Mouse (Mus musculus) megakaryocyte, adult 5-6 weeks (primary cell): ENCODE measurements around the gene Prmt8. TPM values are rescaled to one million over a fixed set of nuclear protein-coding genes. Genes with fewer than 3 reads are reported as not detected.

ENCODE experiments used
- ATAC-seq: 2 replicates; pipeline ENCODE4 v1.8.0; 2016; ENCODE audit warnings: mild to moderate bottlenecking, inconsistent platforms; ENCODE audit not compliant: poor library complexity, severe bottlenecking
- total RNA-seq, 2 experiments: library from RNA; stranded (forward) in 1 of 2; stranded (reverse) in 1 of 2; fragments of 153-499, 151-499 nt in 1 of 2; fragments of 221-1000, 200-1000 nt in 1 of 2; gene quantifications; 2 replicates each; pipeline versions ENCODE4 v1.2.3 to v1.2.4; 2015 to 2017

Prmt8 gene
- total RNA-seq, 2 experiments from 2014 or later = not detected

DNA sequence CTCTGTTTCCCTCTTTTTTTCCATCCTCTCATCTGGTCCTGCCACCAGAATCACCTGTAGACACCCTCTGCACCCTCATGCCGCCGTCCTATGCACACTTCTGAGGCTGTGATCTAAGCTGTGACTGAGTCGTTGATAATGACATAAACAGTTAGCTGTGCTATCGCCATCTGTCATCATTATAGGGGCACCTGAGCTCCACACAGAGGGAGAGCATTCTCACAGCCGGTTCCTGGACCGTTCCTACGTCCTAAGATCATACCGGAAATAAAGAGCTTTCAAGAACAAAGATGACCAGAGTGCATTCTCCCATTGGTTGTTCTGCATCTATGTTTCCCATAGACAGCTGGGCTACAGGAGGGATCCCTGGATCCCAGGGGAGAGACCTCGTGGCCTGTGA lies 28.6 kb downstream of the Prmt8 start:
- no peak for ATAC-seq

DNA sequence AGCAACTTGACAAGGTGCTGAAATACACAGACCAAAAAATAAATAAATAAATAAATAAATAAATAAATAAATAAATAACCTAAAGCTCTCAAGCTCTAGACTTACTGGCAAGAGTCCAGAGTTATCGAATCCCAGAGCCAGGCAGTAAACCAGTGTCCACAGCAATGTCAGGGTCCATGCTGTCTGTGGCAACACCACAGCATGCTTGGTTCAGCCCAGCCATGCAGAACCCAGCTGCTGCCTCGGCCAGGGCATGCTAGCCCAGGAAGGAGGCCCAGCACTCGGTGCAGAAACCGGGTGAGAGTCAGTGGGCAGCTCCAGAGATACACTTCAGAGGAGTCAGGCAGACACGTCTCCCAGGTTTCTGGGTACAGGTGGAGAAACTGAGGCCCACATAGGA lies 29.4 kb downstream of the Prmt8 start:
- ATAC-seq = no peak

- ATAC-seq = no peak
Observed at GRCm38 (mm10) chr6:127735130-127735981, 33.9 kb downstream of the Prmt8 start.

- ATAC-seq = no peak
Observed at GRCm38 (mm10) chr6:127723126-127723525, 46.1 kb downstream of the Prmt8 start.

- ATAC-seq = no peak
Observed at GRCm38 (mm10) chr6:127719875-127720274, 49.4 kb downstream of the Prmt8 start.

GRCm38 (mm10) chr6:127717239-127718137 lies 51.8 kb downstream of the Prmt8 start:
- no peak for ATAC-seq

DNA sequence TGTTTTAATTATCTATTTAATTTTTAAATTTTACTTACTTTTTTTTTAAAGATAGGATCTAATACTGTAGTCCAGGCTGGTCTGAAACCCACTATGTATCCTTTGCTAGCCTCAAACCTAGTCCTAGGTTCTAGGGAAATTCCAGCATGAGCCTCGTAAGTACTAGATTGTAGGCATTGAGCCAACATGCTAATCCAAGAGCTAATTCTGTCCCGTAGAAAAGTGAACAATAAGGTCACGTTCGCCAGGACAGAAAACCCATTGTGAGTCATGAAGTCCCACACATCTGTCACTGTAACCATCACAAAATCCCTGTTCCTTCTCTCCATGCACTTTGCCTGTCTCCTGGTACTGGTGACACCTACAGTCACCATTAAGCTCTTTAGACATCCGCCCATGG lies 53.8 kb downstream of the Prmt8 start:
- no peak for ATAC-seq

DNA sequence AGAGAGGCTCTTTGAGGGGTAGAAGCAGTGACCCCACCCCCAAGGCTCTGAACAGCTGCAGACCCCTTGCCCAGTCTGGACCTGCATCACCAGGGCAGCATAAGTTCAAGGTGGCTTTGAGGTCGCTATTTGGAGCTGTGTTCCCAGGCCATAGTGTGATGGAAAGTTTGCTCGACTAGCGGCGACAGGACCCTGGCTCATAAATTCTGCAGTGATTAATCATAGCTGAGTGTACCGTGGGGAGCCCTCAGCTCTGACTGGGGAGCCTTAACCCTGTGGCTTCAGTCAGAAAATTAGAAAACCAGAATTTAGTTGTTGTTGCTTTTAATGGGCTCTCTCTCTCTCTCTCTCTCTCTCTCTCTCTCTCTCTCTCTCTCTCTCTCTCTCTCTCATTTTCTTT lies 54.4 kb downstream of the Prmt8 start:
- no peak for ATAC-seq

DNA sequence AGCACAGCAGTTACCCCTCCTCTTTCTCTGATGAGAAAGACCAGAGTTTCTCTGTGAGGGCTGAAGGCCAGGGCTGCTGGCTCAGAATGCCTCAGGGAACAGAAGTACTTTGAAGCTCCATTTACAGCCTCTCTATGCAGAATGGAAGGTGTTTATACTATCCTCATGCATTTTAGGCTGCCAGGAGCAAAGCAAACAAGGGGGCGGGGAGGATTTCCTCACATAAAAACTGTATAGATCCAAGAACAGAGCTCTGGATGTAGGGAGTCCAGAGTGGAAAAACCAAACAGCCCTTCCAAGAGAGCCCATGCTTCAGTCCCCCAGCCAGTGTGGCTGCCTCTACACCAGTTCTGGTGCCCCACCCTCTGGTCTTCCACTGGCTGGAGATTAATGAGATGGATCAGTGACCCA lies 61.0 kb downstream of the Prmt8 start:
- no peak for ATAC-seq

GRCm38 (mm10) chr6:127701036-127701783 lies 68.1 kb downstream of the Prmt8 start:
- no peak for ATAC-seq

GRCm38 (mm10) chr6:127693681-127694080 lies 75.6 kb downstream of the Prmt8 start:
- ATAC-seq = no peak

DNA sequence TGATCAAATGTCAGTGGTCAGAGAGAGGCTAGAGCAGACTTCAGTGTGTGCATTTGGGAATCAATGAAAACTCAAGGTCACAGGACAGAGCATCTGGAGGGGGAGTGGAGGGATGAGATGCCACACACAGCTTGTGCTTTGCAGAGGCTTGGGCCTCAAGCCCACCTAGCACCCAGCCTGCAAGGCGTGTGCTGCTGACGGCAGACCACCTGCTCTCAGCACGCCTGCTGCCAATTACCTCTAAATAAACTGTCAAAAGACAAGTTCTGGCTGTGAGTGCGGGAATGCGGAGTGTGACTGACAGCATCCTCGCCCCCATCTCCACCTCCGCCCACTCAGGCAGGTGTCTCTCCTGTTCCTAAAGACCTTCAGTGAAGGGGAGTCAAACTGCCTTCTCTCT lies 77.0 kb downstream of the Prmt8 start:
- no peak for ATAC-seq

- ATAC-seq = no peak
Observed at GRCm38 (mm10) chr6:127687181-127687860, 82.0 kb downstream of the Prmt8 start.

DNA sequence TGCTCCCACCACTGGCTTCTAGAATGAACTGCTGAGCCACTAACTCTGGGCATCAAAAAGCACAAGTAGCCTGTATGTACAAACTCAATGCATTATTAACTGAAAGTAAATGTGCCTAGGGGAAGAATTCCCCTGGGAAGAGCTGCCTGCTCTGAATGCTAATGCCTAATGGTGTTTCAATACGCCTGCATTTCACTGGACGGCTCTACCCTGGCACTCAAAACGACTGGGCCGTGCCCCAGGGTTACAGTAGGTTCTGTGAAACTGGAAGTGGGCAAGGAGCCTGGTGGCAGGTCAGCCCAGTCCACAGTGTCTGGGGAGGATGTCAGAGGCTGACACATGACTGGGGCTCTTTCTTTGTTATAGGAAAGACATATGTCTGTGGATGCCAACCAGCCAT lies 84.3 kb downstream of the Prmt8 start:
- ATAC-seq = no peak

GRCm38 (mm10) chr6:127683561-127683960 lies 85.7 kb downstream of the Prmt8 start:
- no peak for ATAC-seq

DNA sequence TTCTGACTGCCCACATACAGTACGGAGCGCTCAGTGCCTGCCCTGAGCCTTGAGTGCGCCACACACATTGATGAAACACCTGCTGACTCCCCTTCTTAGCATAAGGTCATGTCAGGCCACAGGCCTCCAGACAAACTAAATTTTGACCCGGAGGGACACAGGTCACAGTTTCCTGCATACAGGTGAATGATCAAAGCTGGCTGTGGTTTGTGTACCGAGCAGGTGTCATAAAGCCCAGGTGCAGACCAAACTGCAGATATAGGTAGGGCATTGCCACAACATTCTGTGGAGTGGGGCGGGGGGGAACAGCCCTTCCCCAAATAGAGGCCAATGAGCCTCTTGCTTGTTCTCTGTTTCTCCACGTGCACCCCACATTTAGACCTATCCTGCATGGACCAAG lies 88.5 kb downstream of the Prmt8 start:
- ATAC-seq = no peak

DNA sequence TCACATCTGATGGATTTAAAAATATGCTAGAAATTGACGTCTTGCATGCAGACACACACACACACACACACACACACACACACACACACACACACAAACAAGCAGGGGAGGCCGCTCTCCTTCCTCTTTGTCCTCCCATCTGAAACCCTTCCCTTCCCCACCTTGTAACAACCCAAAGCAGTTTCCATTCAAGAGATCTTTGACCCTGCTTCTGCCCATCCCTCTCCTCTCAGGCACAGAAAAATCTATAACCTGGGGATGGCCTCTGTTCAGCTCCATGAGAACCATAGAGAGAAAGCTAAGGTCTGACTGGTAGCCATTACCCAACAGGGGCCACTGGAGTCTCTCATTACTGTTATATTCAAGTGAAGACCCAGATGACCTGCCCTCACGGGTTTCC lies 90.3 kb downstream of the Prmt8 start:
- no peak for ATAC-seq

- no peak for ATAC-seq
Observed at GRCm38 (mm10) chr6:127678320-127678719, 91.0 kb downstream of the Prmt8 start.

DNA sequence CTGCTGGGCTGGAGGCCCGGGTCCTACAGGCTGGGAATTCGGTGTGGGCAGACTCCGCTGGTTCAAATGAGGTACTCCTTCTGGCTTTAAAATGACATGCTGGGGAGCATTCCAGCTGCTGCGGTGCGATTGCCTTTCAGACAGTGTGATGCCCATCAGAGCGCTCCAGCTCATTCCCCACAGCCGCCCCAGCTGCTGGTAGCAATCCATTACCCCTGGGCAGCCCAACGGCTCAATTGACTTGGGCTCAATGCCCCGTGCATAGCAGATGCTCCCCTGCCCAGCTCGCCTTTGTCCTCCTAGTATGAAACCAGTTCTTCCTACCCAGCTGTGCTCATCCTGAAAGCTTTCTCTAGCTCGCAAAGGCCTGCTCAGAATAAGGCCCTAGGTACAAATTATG lies 92.4 kb downstream of the Prmt8 start:
- ATAC-seq = no peak

- no peak for ATAC-seq
Observed at GRCm38 (mm10) chr6:127672071-127672470, 97.2 kb downstream of the Prmt8 start.

DNA sequence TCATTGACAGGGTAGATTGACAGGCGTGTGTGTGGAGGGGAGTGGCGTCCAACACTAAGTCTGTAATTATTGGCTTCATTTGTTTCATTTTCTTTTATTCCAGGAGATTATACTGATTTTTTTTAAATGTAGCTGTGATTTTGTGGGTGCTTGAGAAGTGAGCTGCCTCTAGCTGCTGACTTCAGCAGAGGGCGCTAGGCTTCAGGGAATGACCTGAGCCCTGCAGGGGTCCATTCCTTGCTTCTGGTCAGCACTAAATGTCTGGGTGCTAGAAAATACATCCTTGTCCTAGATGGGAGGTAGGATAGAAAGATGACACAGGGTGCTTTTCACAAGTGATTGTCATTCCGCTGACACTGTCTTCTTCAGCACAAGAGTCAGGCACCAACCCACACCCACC lies 99.2 kb downstream of the Prmt8 start:
- ATAC-seq = no peak
